Mouse (Mus musculus) heart, postnatal 0 days (tissue): ENCODE measurements around the gene Dtd1. TPM values are rescaled to one million over a fixed set of nuclear protein-coding genes. Genes with fewer than 3 reads are reported as not detected.

Source experiments
- ATAC-seq: fragments of 200-750 bp; cut with Nextera tagmentation; 2 replicates; pipeline ENCODE4 v1.8.0; 2017; ENCODE audit warnings: low read depth, moderate number of reproducible peaks, moderate library complexity; ENCODE audit not compliant: insufficient read depth
- DNase-seq: peaks from one replicate; pipeline ENCODE4 v3.0.0-alpha.2; 2016; ENCODE audit warnings: low spot score
- H3K27ac ChIP-seq: fragments of 300-500 bp; sonication (generic); 2 replicates; pipeline ENCODE4 v1.5.1; 2014; ENCODE audit warnings: low read depth, mild to moderate bottlenecking
- H3K27me3 ChIP-seq: fragments of 300-500 bp; sonication (generic); 2 replicates; pipeline ENCODE4 v1.6.1; 2014; ENCODE audit warnings: low read length, mixed read lengths; ENCODE audit not compliant: control insufficient read depth, insufficient read depth
- H3K36me3 ChIP-seq: fragments of 300-500 bp; sonication (generic); replicated peaks from 2 replicates; pipeline ENCODE4 v1.6.1; 2014; ENCODE audit warnings: low read length, mixed read lengths; ENCODE audit not compliant: control insufficient read depth, insufficient read depth
- H3K4me1 ChIP-seq: fragments of 300-500 bp; sonication (generic); 2 replicates; pipeline ENCODE4 v1.6.1; 2014; ENCODE audit warnings: antibody characterized with exemption; ENCODE audit not compliant: control insufficient read depth, insufficient read depth
- H3K4me2 ChIP-seq: fragments of 300-500 bp; sonication (generic); 2 replicates; pipeline ENCODE4 v1.6.1; 2014; ENCODE audit warnings: low read depth, mild to moderate bottlenecking, low read length, moderate library complexity
- H3K4me3 ChIP-seq: fragments of 300-500 bp; sonication (generic); 2 replicates; pipeline ENCODE4 v1.5.1; 2014; ENCODE audit warnings: low read depth, low read length
- H3K9ac ChIP-seq: fragments of 300-500 bp; sonication (generic); replicated peaks from 2 replicates; pipeline ENCODE4 v1.6.1; 2014; ENCODE audit warnings: low read depth, low read length, mixed read lengths
- H3K9me3 ChIP-seq: fragments of 300-500 bp; sonication (generic); replicated peaks from 2 replicates; pipeline ENCODE4 v1.6.1; 2016; ENCODE audit warnings: low read length; ENCODE audit not compliant: control insufficient read depth
- CTCF ChIP-seq: IDR thresholded peaks from 2 replicates; pipeline ENCODE4 v1.5.1; 2016; ENCODE audit warnings: antibody characterized with exemption, control low read depth, low read depth
- EP300 ChIP-seq: IDR thresholded peaks from 2 replicates; pipeline ENCODE4 v1.6.1; 2016; ENCODE audit warnings: antibody characterized with exemption, low read depth
- WGBS: fragments of 180-500 bp; shearing (Covaris S2); extraction: QIAGEN DNeasy Blood & Tissue Kit; methylation state at CpG from one replicate; pipeline ENCODE4 v1.1.7; 2014; 5-methylcytosine and 5-hydroxymethylcytosine counted together
- polyA plus RNA-seq: library from polyadenylated mRNA; unstranded; fragments of >200 nt; fragmentation: Nextera tagmentation; extraction: Ambion mirVana; gene quantifications from 2 replicates; pipeline ENCODE4 v1.2.1, GENCODE M21; 2015
- total RNA-seq: library from RNA; depleted of rRNA; stranded (reverse); fragments of >200 nt; gene quantifications from 2 replicates; pipeline ENCODE4 v1.2.3, GENCODE M21; 2014; ENCODE audit warnings: low replicate concordance

Dtd1 gene
- total and polyA plus RNA-seq, 2 experiments from 2014 or later, result 24.2 to 29.2 TPM

DNA sequence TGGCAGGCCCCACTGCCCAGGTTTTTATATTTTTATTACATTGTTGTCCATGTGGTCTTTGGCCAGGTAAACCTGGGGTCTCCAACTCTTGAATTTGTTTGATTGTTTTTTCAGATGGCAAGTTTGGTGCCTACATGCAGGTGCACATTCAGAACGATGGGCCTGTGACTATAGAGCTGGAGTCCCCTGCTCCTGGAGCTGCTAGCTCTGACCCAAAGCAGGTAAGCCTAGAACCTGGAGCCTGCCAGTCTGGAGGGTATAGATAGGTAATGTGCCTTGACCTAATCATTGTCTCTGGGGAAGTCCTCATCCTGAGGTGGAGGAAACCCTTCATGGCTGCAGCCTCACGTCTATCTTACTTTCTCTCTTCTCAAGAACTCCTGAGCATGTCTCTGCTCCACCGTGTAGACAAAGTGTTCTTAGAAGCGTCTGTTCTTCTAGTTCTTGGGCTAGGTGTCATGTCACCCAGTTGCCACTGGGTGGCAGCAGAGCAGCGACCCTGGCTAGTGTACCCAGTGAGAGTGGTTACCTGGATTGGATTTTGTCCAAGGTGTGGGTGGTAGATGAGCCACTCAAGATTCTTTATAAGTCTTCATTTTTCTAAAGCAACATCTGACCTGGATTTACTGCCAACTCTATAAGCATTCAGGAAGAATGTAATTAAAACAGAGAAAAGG lies 36.1 kb downstream of the Dtd1 start:
- no peak for DNase-seq
- ATAC-seq, result no peak; the same call in 1 of the 2 replicates
- Histone ChIP-seq H3K27ac (no peak overlapping the region), H3K27me3 (no peaks in the 10 kb centered on the region), H3K36me3 (no peaks in the 10 kb centered on the region), H3K9me3 (no peaks in the 10 kb centered on the region), H3K4me3 (no peak overlapping the region), H3K4me2 (no peak overlapping the region), H3K9ac (no peak overlapping the region), H3K4me1 (no peaks in the 10 kb centered on the region)
- 11% methylated on average over 5 of the region's 5 CpGs for WGBS
- TF ChIP-seq EP300 (no peak), CTCF (peak; percentile 87)

DNA sequence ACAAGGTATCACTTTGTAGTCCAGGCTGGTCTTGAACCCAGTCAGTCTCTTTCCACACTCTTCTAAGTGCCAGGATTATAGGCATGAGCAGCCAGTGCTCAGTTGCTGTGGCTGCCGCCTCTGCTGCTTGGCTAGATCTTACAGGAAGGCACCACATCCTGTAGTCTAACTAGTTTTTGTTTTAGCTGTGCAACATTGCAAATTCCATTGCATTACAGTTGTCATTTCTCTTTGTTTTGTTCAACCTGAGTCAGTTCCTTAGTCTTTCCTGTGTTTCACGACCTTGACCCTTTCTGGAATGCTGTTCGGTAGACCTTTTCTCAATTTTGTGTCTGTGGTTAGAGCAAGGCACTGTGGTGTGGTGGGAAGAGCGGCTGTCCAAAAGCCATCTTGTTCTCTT lies 37.5 kb downstream of the Dtd1 start:
- Histone ChIP-seq H3K4me1 (no peaks in the 10 kb centered on the region), H3K4me3 (no peak overlapping the region), H3K36me3 (no peaks in the 10 kb centered on the region), H3K4me2 (no peak overlapping the region), H3K9me3 (no peaks in the 10 kb centered on the region), H3K27me3 (no peaks in the 10 kb centered on the region), H3K9ac (no peak overlapping the region), H3K27ac (no peak overlapping the region)
- TF ChIP-seq CTCF (no peak), EP300 (no peak)
- WGBS, result 70% methylated on average over 4 of the region's 4 CpGs
- DNase-seq, result no peak
- ATAC-seq, result no peak

DNA sequence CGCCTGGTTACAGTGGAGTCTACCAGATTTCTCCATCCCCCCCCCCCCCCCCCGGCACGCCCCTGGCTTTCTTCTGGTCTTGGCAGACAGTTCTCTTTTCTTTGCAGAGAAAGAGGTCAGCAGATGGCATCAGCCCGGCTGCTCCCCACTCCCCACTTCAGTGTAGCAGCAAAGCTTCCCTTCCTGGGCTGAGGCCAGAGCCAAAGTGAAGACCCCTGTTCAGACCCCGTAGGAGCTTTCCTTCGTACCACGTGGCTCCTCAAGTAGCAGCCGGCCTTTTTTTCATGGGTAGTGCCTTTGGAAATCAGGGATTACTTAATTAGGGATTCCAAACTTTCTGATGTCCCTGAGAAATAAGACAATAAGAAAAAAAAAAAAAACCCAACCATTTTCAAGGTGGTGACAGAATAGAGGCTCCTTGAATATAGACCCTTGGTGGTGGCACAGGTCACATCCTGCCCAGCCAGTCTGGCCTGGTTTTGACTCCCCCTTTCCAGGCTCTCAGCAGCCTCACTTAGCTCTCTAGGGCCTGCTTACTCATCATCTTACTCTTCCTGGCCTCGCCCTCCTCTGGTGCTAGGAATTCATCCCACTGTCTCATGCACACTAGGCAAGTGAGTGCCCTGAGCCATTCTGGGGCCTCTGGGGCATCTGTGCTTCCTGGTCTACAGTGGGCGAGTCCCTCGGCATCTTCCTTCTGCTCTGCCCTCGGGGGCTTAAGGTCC lies 38.1 kb downstream of the Dtd1 start:
- Histone ChIP-seq H3K9ac (no peak overlapping the region), H3K4me1 (no peaks in the 10 kb centered on the region), H3K27ac (no peak overlapping the region), H3K9me3 (no peaks in the 10 kb centered on the region), H3K4me2 (no peak overlapping the region), H3K36me3 (no peaks in the 10 kb centered on the region), H3K27me3 (no peaks in the 10 kb centered on the region), H3K4me3 (no peak overlapping the region)
- ATAC-seq (no peak), DNase-seq (no peak)
- no peak for TF ChIP-seq CTCF
- TF ChIP-seq EP300, result no peak
- WGBS, result 76% methylated on average over 12 of the region's 12 CpGs

GRCm38 (mm10) chr2:144638719-144639118 lies 39.0 kb downstream of the Dtd1 start:
- H3K27ac ChIP-seq, result no peak overlapping the region
- H3K36me3 ChIP-seq, result no peaks in the 10 kb centered on the region
- no peaks in the 10 kb centered on the region for H3K9me3 ChIP-seq
- H3K4me2 ChIP-seq, result no peak overlapping the region
- DNase-seq (peak; percentile 44), ATAC-seq (peak; percentile 47; the same call in 1 of the 2 replicates)
- no peaks in the 10 kb centered on the region for H3K4me1 ChIP-seq
- H3K9ac ChIP-seq, result no peak overlapping the region
- no peak for TF ChIP-seq EP300
- TF ChIP-seq CTCF, result peak; percentile 72
- no peak overlapping the region for H3K4me3 ChIP-seq
- no peaks in the 10 kb centered on the region for H3K27me3 ChIP-seq
- WGBS, result 45% methylated on average over 4 of the region's 4 CpGs

DNA sequence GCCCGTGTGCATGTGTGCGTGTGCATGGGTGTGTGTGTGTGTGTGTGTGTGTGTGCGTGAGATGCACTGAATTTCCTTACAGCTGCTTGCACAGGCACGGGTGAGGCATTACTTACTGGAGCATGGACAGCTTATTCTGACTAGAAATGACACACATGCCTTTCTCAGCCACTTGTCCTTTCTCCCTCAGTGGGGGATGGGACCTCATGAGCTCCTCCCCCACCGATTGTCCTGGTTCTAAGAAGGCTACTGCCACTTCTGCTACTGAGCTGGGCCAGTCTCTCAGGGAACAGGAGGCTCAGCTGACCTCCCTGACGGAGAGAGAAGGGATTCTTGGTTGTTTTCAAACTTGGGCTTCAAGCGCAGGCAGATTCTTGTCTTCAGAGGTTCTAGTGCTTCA lies 40.4 kb downstream of the Dtd1 start:
- H3K36me3 ChIP-seq, result no peaks in the 10 kb centered on the region
- no peak overlapping the region for H3K4me2 ChIP-seq
- DNase-seq, result no peak
- no peaks in the 10 kb centered on the region for H3K27me3 ChIP-seq
- H3K4me1 ChIP-seq, result no peaks in the 10 kb centered on the region
- TF ChIP-seq EP300 (no peak), CTCF (no peak)
- no peak overlapping the region for H3K4me3 ChIP-seq
- H3K9ac ChIP-seq, result no peak overlapping the region
- H3K27ac ChIP-seq, result no peak overlapping the region
- WGBS, result 69% methylated on average over 7 of the region's 7 CpGs
- no peak for ATAC-seq
- H3K9me3 ChIP-seq, result no peaks in the 10 kb centered on the region

DNA sequence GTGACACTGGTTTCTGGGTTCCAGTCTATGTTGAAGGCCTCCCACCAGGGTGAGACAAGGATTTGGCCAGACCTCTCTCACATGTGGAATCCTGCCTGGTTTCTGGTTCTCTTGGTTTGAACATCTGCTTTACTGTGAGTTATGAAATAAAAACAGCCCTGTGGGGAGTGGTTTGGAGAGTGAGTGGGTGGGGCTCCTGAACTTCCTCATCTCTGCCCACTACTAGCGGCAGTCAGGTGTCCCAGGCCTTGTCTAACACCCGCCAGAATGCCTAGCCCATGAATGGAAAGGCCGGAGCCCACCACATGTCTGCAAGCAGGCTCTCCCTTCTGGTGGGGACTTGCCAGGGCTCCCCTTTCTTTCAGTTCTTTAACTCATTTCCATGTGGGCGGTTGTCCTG lies 42.3 kb downstream of the Dtd1 start:
- Histone ChIP-seq H3K4me3 (no peak overlapping the region), H3K27ac (no peak overlapping the region), H3K4me1 (no peaks in the 10 kb centered on the region), H3K9me3 (no peaks in the 10 kb centered on the region), H3K9ac (no peak overlapping the region), H3K27me3 (no peaks in the 10 kb centered on the region), H3K36me3 (no peaks in the 10 kb centered on the region), H3K4me2 (no peak overlapping the region)
- ATAC-seq (no peak), DNase-seq (no peak)
- TF ChIP-seq EP300, result no peak
- no peak for TF ChIP-seq CTCF
- WGBS, result 79% methylated on average over 4 of the region's 4 CpGs
